ENCODE assay signal across 28 mouse cellular contexts in genomic region chr19:28534964-28535363, GRCm38 (mm10).
DNase-seq lines count a peak whose midpoint lies in the region; ATAC-seq and TF ChIP-seq lines count a peak whose summit lies in the region.
"Had no signal": no experiment of that assay in that cellular context is flagged by ENCODE, and none has a peak within 500 bp of the region (broad histone marks: within the 10 kb centered on the region; RNA-seq: fewer than 3 reads in every experiment).

No protein-coding gene starts in this region.

- H3K4me1 ChIP-seq in forebrain, postnatal 0 days (ENCODE audit: insufficient read depth): no peaks in the 10 kb centered on the region
- no peaks in the 10 kb centered on the region for H3K4me1 ChIP-seq in forebrain, embryonic 15.5 days
- H3K4me1 ChIP-seq: embryonic facial prominence, embryonic 15.5 days; forebrain, embryonic 12.5 days had no signal

- H3K9ac ChIP-seq in forebrain, postnatal 0 days: no peak overlapping the region
- H3K9ac ChIP-seq in forebrain, embryonic 15.5 days (replicated peaks): no peak overlapping the region
- H3K9ac ChIP-seq: embryonic facial prominence, embryonic 13.5 days; embryonic facial prominence, embryonic 15.5 days; forebrain, embryonic 12.5 days had no signal

- DNase-seq in forebrain, postnatal 0 days: peak; percentile 24
- DNase-seq in layer of hippocampus, adult 9-11 months: peak; percentile 16
- DNase-seq in layer of hippocampus, adult 8-10 months (ENCODE audit: low spot score in 2 of 2): no peak
- DNase-seq in testis, postnatal 10 days (ENCODE audit: low spot score): peak; percentile 7
- DNase-seq in testis, postnatal 14 days (ENCODE audit: low spot score): no peak
- DNase-seq: adrenal gland, adult 8-10 months; adrenal gland, postnatal 14 days; adrenal gland, postnatal 36 days; B cell, adult 2 months; cerebellum, adult 11 months; cerebellum, adult 18-20 months; cerebellum, adult 8-10 months; cerebellum, adult 9-11 months; cerebellum, postnatal 14 days; cerebellum, postnatal 36 days; embryo, embryonic 11 days had no signal

- 61% methylated on average over 12 of the region's 12 CpGs for WGBS in forebrain, postnatal 0 days
- 62% methylated on average over 12 of the region's 12 CpGs for WGBS in forebrain, embryonic 15.5 days

- no peaks in the 10 kb centered on the region for H3K36me3 ChIP-seq in forebrain, postnatal 0 days (ENCODE audit: insufficient read depth)
- no peaks in the 10 kb centered on the region for H3K36me3 ChIP-seq in forebrain, embryonic 15.5 days
- H3K36me3 ChIP-seq: embryonic facial prominence, embryonic 15.5 days; forebrain, embryonic 12.5 days; G1E had no signal

- no peaks in the 10 kb centered on the region for H3K27me3 ChIP-seq in forebrain, postnatal 0 days (ENCODE audit: insufficient read depth, low read length)
- no peaks in the 10 kb centered on the region for H3K27me3 ChIP-seq in forebrain, embryonic 15.5 days
- H3K27me3 ChIP-seq: CH12.LX; embryonic facial prominence, embryonic 13.5 days; embryonic facial prominence, embryonic 15.5 days; Patski had no signal

- TF ChIP-seq CTCF in forebrain, postnatal 0 days (IDR thresholded peaks at IDR 0.05; ENCODE audit: low read depth): no peak

- H3K27ac ChIP-seq in forebrain, postnatal 0 days (ENCODE audit: low read depth, low read length): no peak overlapping the region
- H3K27ac ChIP-seq in forebrain, embryonic 15.5 days (replicated peaks): no peak overlapping the region
- H3K27ac ChIP-seq: embryonic facial prominence, embryonic 13.5 days; embryonic facial prominence, embryonic 15.5 days; forebrain, embryonic 10.5 days; forebrain, embryonic 12.5 days had no signal

- H3K4me3 ChIP-seq in forebrain, postnatal 0 days (ENCODE audit: low read depth, low read length): no peak overlapping the region
- no peak overlapping the region for H3K4me3 ChIP-seq in forebrain, embryonic 15.5 days
- H3K4me3 ChIP-seq: embryonic facial prominence, embryonic 13.5 days; embryonic facial prominence, embryonic 15.5 days; erythroblast, embryonic 14.5 days; forebrain, embryonic 10.5 days; forebrain, embryonic 12.5 days had no signal

- no peaks in the 10 kb centered on the region for H3K9me3 ChIP-seq in forebrain, postnatal 0 days (ENCODE audit: low read length)
- H3K9me3 ChIP-seq in forebrain, embryonic 15.5 days: no peaks in the 10 kb centered on the region
- H3K9me3 ChIP-seq: embryonic facial prominence, embryonic 13.5 days; embryonic facial prominence, embryonic 15.5 days; forebrain, embryonic 10.5 days; forebrain, embryonic 12.5 days; G1E had no signal

- no peak overlapping the region for H3K4me2 ChIP-seq in forebrain, postnatal 0 days (ENCODE audit: low read depth)
- H3K4me2 ChIP-seq in forebrain, embryonic 15.5 days (replicated peaks): no peak overlapping the region
- H3K4me2 ChIP-seq: embryonic facial prominence, embryonic 13.5 days; embryonic facial prominence, embryonic 15.5 days; forebrain, embryonic 12.5 days had no signal

- peak; percentile 56 for ATAC-seq in forebrain, postnatal 0 days
- no peak for ATAC-seq in forebrain, embryonic 15.5 days (replicated peaks)
- ATAC-seq: activated CD4-positive, CD25-positive, alpha-beta regulatory T cell, adult 4 months; CD4-positive, CD25-positive, alpha-beta regulatory T cell, adult 4 months; forebrain, embryonic 14.5 days; Patski had no signal

Comparison
In these comparisons a context has a peak if more than half of its experiments do, and no peak if none do; other contexts are left out.
1. DNase-seq: peak in forebrain, postnatal 0 days (single experiment), layer of hippocampus, adult 9-11 months (single experiment) and testis, postnatal 10 days (single experiment); none in layer of hippocampus, adult 8-10 months (0 of 2) and testis, postnatal 14 days (single experiment).